Mouse (Mus musculus) kidney, postnatal 0 days (tissue): ENCODE measurements around the gene Aox1. TPM values are rescaled to one million over a fixed set of nuclear protein-coding genes. Genes with fewer than 3 reads are reported as not detected.
A peak's percentile ranks its signal among the peaks of the same experiment; 100 is the strongest.
"Not testable (repeated sequence)": the region's sequence is repeated elsewhere in the genome, so short reads cannot be mapped to it uniquely, and the experiment has no call there.

Experiments used
- ATAC-seq: fragments of 200-750 bp; cut with Nextera tagmentation; replicated peaks from 2 replicates; pipeline ENCODE4 v1.8.0; 2017; ENCODE audit warnings: low read depth, moderate number of reproducible peaks, moderate TSS enrichment, moderate library complexity; ENCODE audit not compliant: low FRiP score
- DNase-seq: peaks from one replicate; pipeline ENCODE4 v3.0.0-alpha.2; 2016; ENCODE audit warnings: low spot score
- H3K27ac ChIP-seq: fragments of 300-500 bp; sonication (generic); 2 replicates; pipeline ENCODE4 v1.5.1; 2014; ENCODE audit warnings: mild to moderate bottlenecking
- H3K27me3 ChIP-seq: fragments of 300-500 bp; sonication (generic); 2 replicates; pipeline ENCODE4 v1.6.1; 2014; ENCODE audit warnings: low read length, mixed read lengths; ENCODE audit not compliant: insufficient read depth
- H3K36me3 ChIP-seq: fragments of 300-500 bp; sonication (generic); 2 replicates; pipeline ENCODE4 v1.6.1; 2014; ENCODE audit warnings: low read length, mixed read lengths; ENCODE audit not compliant: insufficient read depth
- H3K4me1 ChIP-seq: fragments of 300-500 bp; sonication (generic); replicated peaks from 2 replicates; pipeline ENCODE4 v1.6.1; 2014; ENCODE audit warnings: antibody characterized with exemption, low read length, mixed read lengths; ENCODE audit not compliant: insufficient read depth
- H3K4me2 ChIP-seq: fragments of 300-500 bp; sonication (generic); 2 replicates; pipeline ENCODE4 v1.6.1; 2014; ENCODE audit warnings: mild to moderate bottlenecking, low read length, moderate library complexity, mixed read lengths
- H3K4me3 ChIP-seq: fragments of 300-500 bp; sonication (generic); replicated peaks from 2 replicates; pipeline ENCODE4 v1.5.1; 2014; ENCODE audit warnings: low read depth, low read length
- H3K9ac ChIP-seq: fragments of 300-500 bp; sonication (generic); 2 replicates; pipeline ENCODE4 v1.6.1; 2014; ENCODE audit warnings: low read depth, low read length
- H3K9me3 ChIP-seq: fragments of 300-500 bp; sonication (generic); replicated peaks from 2 replicates; pipeline ENCODE4 v1.6.1; 2016; ENCODE audit warnings: low read length, inconsistent platforms, mixed read lengths
- CTCF ChIP-seq: IDR thresholded peaks from 2 replicates; pipeline ENCODE4 v1.5.1; 2016; ENCODE audit warnings: antibody characterized with exemption, low read depth, mild to moderate bottlenecking, moderate library complexity
- WGBS: fragments of 180-500 bp; shearing (Covaris S2); extraction: QIAGEN DNeasy Blood & Tissue Kit; methylation state at CpG from one replicate; pipeline ENCODE4 v1.1.7; 2014; 5-methylcytosine and 5-hydroxymethylcytosine counted together
- polyA plus RNA-seq: library from polyadenylated mRNA; unstranded; fragments of >200 nt; fragmentation: Nextera tagmentation; extraction: Ambion mirVana; gene quantifications from 2 replicates; pipeline ENCODE4 v1.2.1, GENCODE M21; 2015

Gene Aox1
- polyA plus RNA-seq, result 0.13 and 0.15 TPM in 2 replicates

- Histone ChIP-seq H3K4me3 (peak within 1 kb of the TSS; percentile 27), H3K27ac (no peak within 1 kb of the TSS), H3K9ac (no peak within 1 kb of the TSS)
These were observed at the start of gene Aox1 for GRCm38 (mm10) chr1:58029636-58030117. Aox1 (plus strand) TSS chr1:58029931.

GRCm38 (mm10) chr1:57989052-57989600, 40.6 kb upstream of the Aox1 start:
- H3K27ac ChIP-seq, result no peak overlapping the region
- H3K9me3 ChIP-seq, result no peaks in the 10 kb centered on the region
- no peak for ATAC-seq
- DNase-seq, result no peak
- 69% methylated on average over 6 of the region's 6 CpGs for WGBS
- H3K4me1 ChIP-seq, result no peaks in the 10 kb centered on the region
- TF ChIP-seq CTCF, result no peak
- no peak overlapping the region for H3K4me2 ChIP-seq
- H3K9ac ChIP-seq, result no peak overlapping the region
- no peaks in the 10 kb centered on the region for H3K36me3 ChIP-seq
- no peaks in the 10 kb centered on the region for H3K27me3 ChIP-seq
- H3K4me3 ChIP-seq, result no peak overlapping the region

More at GRCm38 (mm10) chr1:58029636-58030117, at the start of gene Aox1:
- ATAC-seq (peak; percentile 79), DNase-seq (peak; percentile 66)
- TF ChIP-seq CTCF, result no peak
- Histone ChIP-seq H3K9me3 (no peaks in the 10 kb centered on the region), H3K27me3 (no peaks in the 10 kb centered on the region), H3K4me1 (no peaks in the 10 kb centered on the region), H3K4me2 (peak within 1 kb of the TSS; percentile 55), H3K36me3 (no peaks in the 10 kb centered on the region; the same call in 1 of the 2 replicates)
- 10% methylated on average over 12 of the region's 12 CpGs for WGBS

GRCm38 (mm10) chr1:57991277-57991676, 38.5 kb upstream of the Aox1 start:
- ATAC-seq (no peak), DNase-seq (no peak)
- 80% methylated on average over 2 of the region's 2 CpGs for WGBS

GRCm38 (mm10) chr1:57995432-57996132, 34.1 kb upstream of the Aox1 start, which contains the start of gene Sgo2a:
Sgo2a (plus strand) TSS chr1:57995971.
- Histone ChIP-seq H3K27me3 (no peaks in the 10 kb centered on the region), H3K9ac (peak within 1 kb of the TSS; percentile 60), H3K9me3 (no peaks in the 10 kb centered on the region), H3K4me2 (peak within 1 kb of the TSS; percentile 65), H3K36me3 (no peaks in the 10 kb centered on the region), H3K4me3 (peak within 1 kb of the TSS; percentile 83), H3K4me1 (0 out of 2 replicates have a peak, but pooled peaks cover 8% of the 10 kb centered on the region), H3K27ac (peak within 1 kb of the TSS; percentile 55; the same call in 1 of the 2 replicates)
- no peak for TF ChIP-seq CTCF
- WGBS, result 7% methylated on average over 30 of the region's 30 CpGs
- ATAC-seq (peak; percentile 97), DNase-seq (peak; percentile 98)

More at GRCm38 (mm10) chr1:57991277-57991676, 38.5 kb upstream of the Aox1 start:
- Histone ChIP-seq H3K36me3 (no peaks in the 10 kb centered on the region), H3K4me2 (no peak overlapping the region), H3K4me1 (0 out of 2 replicates have a peak, but pooled peaks cover under 1% of the 10 kb centered on the region), H3K9me3 (no peaks in the 10 kb centered on the region), H3K9ac (no peak overlapping the region), H3K27me3 (no peaks in the 10 kb centered on the region), H3K4me3 (no peak overlapping the region), H3K27ac (no peak overlapping the region)
- no peak for TF ChIP-seq CTCF

DNA sequence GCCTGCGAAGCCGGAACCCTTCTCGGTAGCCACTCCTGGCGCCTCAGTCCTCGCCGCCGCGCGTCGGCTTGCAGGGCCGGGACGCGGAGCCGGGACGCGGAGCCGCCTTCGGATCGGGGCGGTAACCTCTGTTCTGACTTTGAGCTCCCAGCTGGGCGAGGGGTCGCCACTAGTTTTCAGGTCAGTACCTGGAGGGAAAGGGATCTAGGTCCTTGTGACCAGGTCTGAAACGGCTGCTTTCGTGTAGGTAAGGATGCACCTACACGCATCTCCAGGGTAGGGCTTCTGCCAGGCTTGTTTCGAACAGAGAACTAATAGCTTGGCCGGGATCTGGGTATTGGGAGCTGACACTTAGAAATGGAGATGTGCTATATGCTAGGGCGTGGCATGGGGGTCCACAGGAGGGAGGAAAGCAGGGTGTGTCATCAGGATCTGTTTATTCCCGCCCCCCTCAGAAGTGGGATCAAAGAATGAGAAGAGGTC, 33.6 kb upstream of the Aox1 start:
- WGBS, result under 1% methylated on average over 29 of the region's 29 CpGs
- Histone ChIP-seq H3K4me1 (0 out of 2 replicates have a peak, but pooled peaks cover 8% of the 10 kb centered on the region), H3K9ac (peak overlapping the region; percentile 60), H3K9me3 (no peaks in the 10 kb centered on the region), H3K36me3 (no peaks in the 10 kb centered on the region), H3K4me3 (peak overlapping the region; percentile 83), H3K4me2 (peak overlapping the region; percentile 65), H3K27ac (0 out of 2 replicates have a peak overlapping the region, but pooled peaks have one; percentile 55), H3K27me3 (no peaks in the 10 kb centered on the region)
- ATAC-seq (peak; percentile 51), DNase-seq (no peak)
- TF ChIP-seq CTCF, result no peak

DNA sequence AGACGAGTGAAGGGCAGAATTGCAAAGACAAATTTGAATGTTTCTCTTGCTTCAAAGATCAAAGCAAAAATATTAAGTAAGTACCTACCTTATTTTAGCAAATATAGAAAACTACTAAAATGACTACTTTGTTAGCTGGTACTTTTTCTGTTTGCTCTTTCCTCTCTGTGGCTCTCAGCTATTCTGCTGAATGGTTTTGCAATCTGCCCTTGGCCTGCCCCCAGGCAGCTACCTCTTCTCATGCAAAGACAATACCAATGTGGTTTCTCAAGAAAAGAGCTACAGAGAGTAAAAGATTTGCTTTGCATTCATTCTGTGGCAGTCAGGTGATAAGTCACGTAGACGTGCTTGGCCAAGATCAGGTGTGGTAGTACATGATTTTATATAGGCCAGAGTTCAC, 31.6 kb upstream of the Aox1 start:
- ATAC-seq (no peak), DNase-seq (no peak)
- 0 out of 2 replicates have a peak, but pooled peaks cover 8% of the 10 kb centered on the region for H3K4me1 ChIP-seq
- H3K27me3 ChIP-seq, result no peaks in the 10 kb centered on the region
- WGBS, result 76% methylated on average over 3 of the region's 3 CpGs
- H3K36me3 ChIP-seq, result peaks cover 3% of the 10 kb centered on the region; the same call in 1 of the 2 replicates
- H3K4me2 ChIP-seq, result no peak overlapping the region
- no peak overlapping the region for H3K27ac ChIP-seq
- no peak overlapping the region for H3K4me3 ChIP-seq
- no peak for TF ChIP-seq CTCF
- H3K9ac ChIP-seq, result no peak overlapping the region
- no peaks in the 10 kb centered on the region for H3K9me3 ChIP-seq

DNA sequence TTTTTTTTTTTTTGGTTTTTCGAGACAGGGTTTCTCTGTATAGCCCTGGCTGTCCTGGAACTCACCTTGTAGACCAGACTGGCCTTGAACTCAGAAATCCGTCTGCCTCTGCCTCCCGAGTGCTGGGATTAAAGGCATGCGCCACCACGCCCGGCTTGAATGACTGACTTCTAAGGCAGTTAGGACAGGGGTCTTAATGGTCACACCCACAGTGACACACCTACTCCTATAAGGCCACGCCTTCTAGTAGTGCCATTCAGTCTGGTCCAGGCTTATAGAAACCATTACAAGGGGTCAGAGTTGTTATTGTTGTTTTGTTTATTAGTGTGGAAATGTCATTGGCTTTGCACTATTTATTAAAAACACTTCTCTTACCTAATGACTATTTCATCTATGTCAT, 23.3 kb upstream of the Aox1 start:
- not testable (repeated sequence) for H3K27ac ChIP-seq, H3K36me3 ChIP-seq, H3K9ac ChIP-seq, H3K4me1 ChIP-seq, H3K9me3 ChIP-seq, H3K4me3 ChIP-seq, H3K4me2 ChIP-seq, ATAC-seq, H3K27me3 ChIP-seq, DNase-seq
- 95% methylated on average over 7 of the region's 7 CpGs for WGBS
